Mouse (Mus musculus) spleen, adult 2 months (tissue): Measurements from ENCODE around the gene Inpp5f. TPM values are rescaled to one million over a fixed set of nuclear protein-coding genes. Genes with fewer than 3 reads are reported as not detected.
A peak's percentile ranks its signal among the peaks of the same experiment; 100 is the strongest.

ENCODE experiments used
- DNase-seq, 2 experiments: peaks; one replicate each; pipeline versions ENCODE4 v3.0.0 to v3.0.0-alpha.2; 2012 to 2021; ENCODE audit warnings: low spot score in 2 of 2, low read depth in 1 of 2
- H3K27ac ChIP-seq: fragments of 200-500 bp; 2 replicates; pipeline ENCODE4 v1.5.1; 2012; ENCODE audit warnings: low read length, inconsistent platforms; ENCODE audit not compliant: insufficient read depth
- H3K27me3 ChIP-seq: fragments of 200-500 bp; 2 replicates; pipeline ENCODE4 v1.6.1; 2012; ENCODE audit warnings: mild to moderate bottlenecking, moderate library complexity, low read length, inconsistent platforms; ENCODE audit not compliant: control insufficient read depth, insufficient read depth
- H3K36me3 ChIP-seq: fragments of 200-500 bp; 2 replicates; pipeline ENCODE4 v1.6.1; 2012; ENCODE audit warnings: mild to moderate bottlenecking, low read length, inconsistent platforms; ENCODE audit not compliant: control insufficient read depth, insufficient read depth
- H3K4me1 ChIP-seq: fragments of 200-500 bp; 2 replicates; pipeline ENCODE4 v1.6.1; 2011; ENCODE audit warnings: inconsistent platforms; ENCODE audit not compliant: control insufficient read depth, insufficient read depth, insufficient read length
- H3K4me3 ChIP-seq: fragments of 200-500 bp; 2 replicates; pipeline ENCODE4 v1.5.1; 2011; ENCODE audit warnings: mild to moderate bottlenecking, inconsistent platforms; ENCODE audit not compliant: insufficient read depth, insufficient read length; ENCODE audit errors: extremely low read depth
- CTCF ChIP-seq: fragments of 200-500 bp; IDR thresholded peaks from 2 replicates; pipeline ENCODE4 v1.5.1; 2011; ENCODE audit warnings: mild to moderate bottlenecking, inconsistent platforms; ENCODE audit not compliant: insufficient read depth, insufficient read length, insufficient replicate concordance; ENCODE audit errors: extremely low read depth
- POLR2A ChIP-seq: fragments of 200-500 bp; IDR thresholded peaks from 2 replicates; pipeline ENCODE4 v1.6.1; 2011; ENCODE audit warnings: low read depth, low read length, inconsistent platforms
- WGBS: fragments of 180-500 bp; shearing (Covaris S2); methylation state at CpG from one replicate; pipeline ENCODE4 v1.1.7; 2018; 5-methylcytosine and 5-hydroxymethylcytosine counted together
- polyA plus RNA-seq: library from polyadenylated mRNA; depleted of rRNA; stranded (reverse); fragments of >200 nt; gene quantifications from 2 replicates; pipeline ENCODE4 v1.2.3, GENCODE M21; 2012

Gene Inpp5f
- polyA plus RNA-seq, 1 experiment, result 6.8 TPM

- no peaks in the 10 kb centered on the region for H3K36me3 ChIP-seq
- no peak overlapping the region for H3K27ac ChIP-seq
- no peak for DNase-seq
- H3K4me1 ChIP-seq, result peaks cover 6% of the 10 kb centered on the region; the same call in 1 of the 2 replicates
- no peak overlapping the region for H3K4me3 ChIP-seq
- no peaks in the 10 kb centered on the region for H3K27me3 ChIP-seq
- WGBS, result 79% methylated on average over 2 of the region's 2 CpGs
- TF ChIP-seq POLR2A (no peak), CTCF (no peak)
These were observed 2.5 kb downstream of the Inpp5f start for GRCm38 (mm10) chr7:128613578-128613977.

- DNase-seq, result no peak
- 100% methylated on average over 1 of the region's 1 CpGs for WGBS
- H3K27ac ChIP-seq, result no peak overlapping the region
These were observed 6.5 kb downstream of the Inpp5f start for GRCm38 (mm10) chr7:128617587-128617986.

GRCm38 (mm10) chr7:128620178-128620577, 9.1 kb downstream of the Inpp5f start:
- no peak for DNase-seq
- peaks cover 24% of the 10 kb centered on the region for H3K4me1 ChIP-seq

More at GRCm38 (mm10) chr7:128617587-128617986, 6.5 kb downstream of the Inpp5f start:
- Histone ChIP-seq H3K4me3 (no peak overlapping the region), H3K4me1 (peaks cover 16% of the 10 kb centered on the region), H3K27me3 (no peaks in the 10 kb centered on the region), H3K36me3 (no peaks in the 10 kb centered on the region)
- TF ChIP-seq POLR2A, result no peak
- TF ChIP-seq CTCF, result no peak

GRCm38 (mm10) chr7:128622266-128622961, 11.3 kb downstream of the Inpp5f start:
- TF ChIP-seq POLR2A (no peak), CTCF (no peak)
- peak in 1 of 2 experiments; percentile 67 for DNase-seq
- Histone ChIP-seq H3K36me3 (no peaks in the 10 kb centered on the region), H3K4me3 (peak overlapping the region; percentile 36), H3K27ac (peak overlapping the region; percentile 72), H3K27me3 (no peaks in the 10 kb centered on the region), H3K4me1 (peaks cover 37% of the 10 kb centered on the region)
- 38% methylated on average over 7 of the region's 7 CpGs for WGBS

More at GRCm38 (mm10) chr7:128620178-128620577, 9.1 kb downstream of the Inpp5f start:
- Histone ChIP-seq H3K36me3 (no peaks in the 10 kb centered on the region), H3K4me3 (no peak overlapping the region), H3K27me3 (no peaks in the 10 kb centered on the region), H3K27ac (no peak overlapping the region)
- TF ChIP-seq CTCF (no peak), POLR2A (no peak)
- WGBS, result 86% methylated on average over 1 of the region's 1 CpGs

GRCm38 (mm10) chr7:128622994-128623393, 11.9 kb downstream of the Inpp5f start:
- TF ChIP-seq POLR2A, result no peak
- TF ChIP-seq CTCF, result no peak
- 71% methylated on average over 2 of the region's 2 CpGs for WGBS
- Histone ChIP-seq H3K27ac (peak overlapping the region; percentile 76), H3K36me3 (no peaks in the 10 kb centered on the region), H3K4me3 (no peak overlapping the region; the same call in 1 of the 2 replicates), H3K4me1 (peaks cover 37% of the 10 kb centered on the region), H3K27me3 (no peaks in the 10 kb centered on the region)
- DNase-seq, result no peak

- no peak overlapping the region for H3K4me3 ChIP-seq
- no peaks in the 10 kb centered on the region for H3K36me3 ChIP-seq
- DNase-seq, result no peak
- TF ChIP-seq CTCF (no peak), POLR2A (no peak)
- H3K27ac ChIP-seq, result no peak overlapping the region
- no peaks in the 10 kb centered on the region for H3K27me3 ChIP-seq
- 94% methylated on average over 2 of the region's 2 CpGs for WGBS
- H3K4me1 ChIP-seq, result peaks cover 33% of the 10 kb centered on the region
These were observed 14.3 kb downstream of the Inpp5f start for GRCm38 (mm10) chr7:128625382-128625781.

- DNase-seq, result no peak
- no peaks in the 10 kb centered on the region for H3K36me3 ChIP-seq
- 25% methylated on average over 5 of the region's 5 CpGs for WGBS
These were observed 15.5 kb downstream of the Inpp5f start for GRCm38 (mm10) chr7:128626601-128627000.

More at GRCm38 (mm10) chr7:128626601-128627000, 15.5 kb downstream of the Inpp5f start:
- Histone ChIP-seq H3K27me3 (no peaks in the 10 kb centered on the region), H3K4me1 (peaks cover 31% of the 10 kb centered on the region), H3K27ac (peak overlapping the region; percentile 98), H3K4me3 (peak overlapping the region; percentile 35; the same call in 1 of the 2 replicates)
- TF ChIP-seq CTCF, result no peak
